Mouse (Mus musculus) thymus, adult 2 months (tissue): ENCODE measurements around the gene Gpr108. TPM values are rescaled to one million over a fixed set of nuclear protein-coding genes. Genes with fewer than 3 reads are reported as not detected.

Experiments
- DNase-seq: peaks from one replicate; pipeline ENCODE4 v3.0.0; 2021
- H3K27ac ChIP-seq: fragments of 200-500 bp; 2 replicates; pipeline ENCODE4 v1.5.1; 2012; ENCODE audit warnings: low read length, control low read depth; ENCODE audit not compliant: control insufficient read depth, insufficient read depth
- H3K27me3 ChIP-seq: fragments of 200-500 bp; 2 replicates; pipeline ENCODE4 v1.6.1; 2012; ENCODE audit warnings: mild to moderate bottlenecking, low read length, moderate library complexity, mixed read lengths; ENCODE audit not compliant: control insufficient read depth, insufficient read depth
- H3K36me3 ChIP-seq: fragments of 200-500 bp; 2 replicates; pipeline ENCODE4 v1.6.1; 2012; ENCODE audit warnings: mild to moderate bottlenecking, low read length, moderate library complexity; ENCODE audit not compliant: control insufficient read depth, insufficient read depth
- H3K4me1 ChIP-seq: fragments of 200-500 bp; replicated peaks from 2 replicates; pipeline ENCODE4 v1.6.1; 2012; ENCODE audit warnings: low read length; ENCODE audit not compliant: control insufficient read depth, insufficient read depth
- H3K4me3 ChIP-seq: fragments of 200-500 bp; 2 replicates; pipeline ENCODE4 v1.5.1; 2012; ENCODE audit warnings: mild to moderate bottlenecking, low read length, control low read depth, moderate library complexity; ENCODE audit not compliant: control insufficient read depth, insufficient read depth
- CTCF ChIP-seq: fragments of 200-500 bp; IDR thresholded peaks from 2 replicates; pipeline ENCODE4 v1.5.1; 2012; ENCODE audit warnings: mild to moderate bottlenecking, control low read depth, low read length, moderate library complexity, borderline replicate concordance; ENCODE audit not compliant: control insufficient read depth, poor library complexity, insufficient read depth; ENCODE audit errors: extremely low read depth
- POLR2A ChIP-seq: fragments of 200-500 bp; IDR thresholded peaks from 2 replicates; pipeline ENCODE4 v1.6.1; 2012; ENCODE audit warnings: mild to moderate bottlenecking, low read length, control low read depth, moderate library complexity; ENCODE audit not compliant: control insufficient read depth, poor library complexity, insufficient read depth; ENCODE audit errors: extremely low read depth
- WGBS: fragments of 180-500 bp; shearing (Covaris S2); methylation state at CpG from one replicate; pipeline ENCODE4 v1.1.7; 2018; 5-methylcytosine and 5-hydroxymethylcytosine counted together
- polyA plus RNA-seq: library from polyadenylated mRNA; depleted of rRNA; stranded (reverse); fragments of >200 nt; gene quantifications from 2 replicates; pipeline ENCODE4 v1.2.3, GENCODE M21; 2012; rRNA removed

Gene Gpr108
- polyA plus RNA-seq, 1 experiment, result 63.9 TPM

DNA sequence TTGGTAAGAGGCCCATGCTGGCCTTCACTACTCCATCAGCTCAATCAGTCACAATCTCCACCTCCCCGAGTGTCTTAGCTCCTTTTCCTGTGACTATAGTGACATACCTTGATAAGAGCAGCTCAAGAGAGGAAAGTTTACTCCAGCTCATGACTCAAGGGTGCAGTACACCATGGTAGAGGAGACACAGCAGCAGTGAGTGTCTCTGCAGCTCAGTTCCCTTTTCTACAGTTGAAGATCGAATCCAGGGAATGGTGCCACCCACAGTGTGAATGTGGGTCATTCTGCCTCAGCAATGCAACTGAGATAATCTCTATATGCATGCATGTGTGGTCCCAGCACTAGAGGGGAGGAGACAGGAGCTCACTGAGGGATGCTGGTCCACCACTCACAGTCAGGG, 62.6 kb downstream of the Gpr108 start:
- TF ChIP-seq CTCF (no peak), POLR2A (no peak)
- DNase-seq, result no peak
- H3K4me3 ChIP-seq, result no peak overlapping the region
- H3K27ac ChIP-seq, result no peak overlapping the region
- 76% methylated on average over 2 of the region's 2 CpGs for WGBS
- H3K27me3 ChIP-seq, result no peaks in the 10 kb centered on the region
- H3K36me3 ChIP-seq, result no peaks in the 10 kb centered on the region
- peaks cover 14% of the 10 kb centered on the region for H3K4me1 ChIP-seq

Other genes with a start within 250 kb of the Gpr108 start
- gene Pspn, start 248.4 kb downstream of the Gpr108 start, polyA plus RNA-seq, result not detected in 2 replicates
- gene Gtf2f1, start 237.2 kb downstream of the Gpr108 start, polyA plus RNA-seq, result 40.8 and 42.9 TPM in 2 replicates
- 0.08 TPM in 1 of 2 replicates, not detected in the other for gene Gm17949, start 237.0 kb downstream of the Gpr108 start, polyA plus RNA-seq
- gene Khsrp, start 216.9 kb downstream of the Gpr108 start, polyA plus RNA-seq, result 229 and 259 TPM in 2 replicates
- gene Slc25a41, start 206.8 kb downstream of the Gpr108 start, polyA plus RNA-seq, result 0.22 and 0.38 TPM in 2 replicates
- 3.4 and 5.9 TPM in 2 replicates for gene Crb3, start 189.3 kb downstream of the Gpr108 start, polyA plus RNA-seq
- 76.5 and 93.2 TPM in 2 replicates for gene Slc25a23, start 188.6 kb downstream of the Gpr108 start, polyA plus RNA-seq
- gene Dennd1c, start 169.9 kb downstream of the Gpr108 start, polyA plus RNA-seq, result 176 and 196 TPM in 2 replicates
- gene Tubb4a, start 160.7 kb downstream of the Gpr108 start, polyA plus RNA-seq, result 5.5 and 5.7 TPM in 2 replicates
- gene Tnfsf9, start 143.1 kb downstream of the Gpr108 start, polyA plus RNA-seq, result 10.2 and 12.3 TPM in 2 replicates
- 10.5 and 11.0 TPM in 2 replicates for gene Cd70, start 98.7 kb downstream of the Gpr108 start, polyA plus RNA-seq
- gene Tnfsf14, start 54.3 kb downstream of the Gpr108 start, polyA plus RNA-seq, result 6.5 and 6.7 TPM in 2 replicates
- 139 and 152 TPM in 2 replicates for gene C3, start 20.3 kb downstream of the Gpr108 start, polyA plus RNA-seq
- gene Trip10, start 1.0 kb upstream of the Gpr108 start, polyA plus RNA-seq, result 10.6 and 14.8 TPM in 2 replicates
- 131 and 137 TPM in 2 replicates for gene Vav1, start 30.7 kb upstream of the Gpr108 start, polyA plus RNA-seq
- 20.5 and 20.8 TPM in 2 replicates for gene Adgre1, start 110.2 kb upstream of the Gpr108 start, polyA plus RNA-seq